Mouse (Mus musculus): ENCODE results near the gene Il2rb. TPM values are rescaled to one million over a fixed set of nuclear protein-coding genes. Genes with fewer than 3 reads are reported as not detected.

Il2rb gene
- polyA plus RNA-seq, 1 experiment from 2014 or later, result 0.92 TPM

DNA sequence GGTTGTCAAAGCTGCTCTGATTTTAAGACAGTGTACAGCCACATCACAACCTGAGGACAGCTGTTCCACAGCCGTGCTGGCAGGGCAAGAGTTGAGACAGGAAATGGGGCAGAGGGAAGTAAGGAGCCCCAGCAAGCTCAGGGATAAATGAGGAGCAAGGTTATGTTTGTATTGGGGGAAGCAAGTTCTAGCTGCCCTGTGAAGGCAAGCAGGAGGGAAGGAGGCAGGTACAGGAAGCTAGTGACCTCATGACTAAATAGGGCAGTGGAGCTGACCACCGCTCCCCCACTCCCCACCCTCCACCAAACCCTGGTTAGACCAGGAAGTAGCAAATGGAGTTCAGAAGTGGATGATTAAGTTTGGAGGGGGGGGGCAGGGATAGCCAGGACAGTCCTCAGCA is 14.1 kb downstream of the Il2rb start:
- Histone ChIP-seq H3K9me3 (replicated peaks; ENCODE audit: control insufficient read depth, low read length) (no peaks in the 10 kb centered on the region), H3K27ac (ENCODE audit: low read length) (no peak overlapping the region), H3K4me2 (ENCODE audit: low read depth, low read length) (no peak overlapping the region), H3K4me3 (replicated peaks; ENCODE audit: low read length) (no peak overlapping the region), H3K36me3 (ENCODE audit: control insufficient read depth, insufficient read depth, low read length) (no peaks in the 10 kb centered on the region), H3K27me3 (ENCODE audit: control insufficient read depth, insufficient read depth, low read length) (no peaks in the 10 kb centered on the region), H3K9ac (ENCODE audit: low read length) (no peak overlapping the region), H3K4me1 (ENCODE audit: control insufficient read depth, insufficient read depth, low read length) (no peaks in the 10 kb centered on the region)
- peak; percentile 53; the same call in 1 of the 2 replicates for ATAC-seq (ENCODE audit: insufficient read depth, low FRiP score)
- 41% methylated on average over 2 of the region's 2 CpGs for WGBS

DNA sequence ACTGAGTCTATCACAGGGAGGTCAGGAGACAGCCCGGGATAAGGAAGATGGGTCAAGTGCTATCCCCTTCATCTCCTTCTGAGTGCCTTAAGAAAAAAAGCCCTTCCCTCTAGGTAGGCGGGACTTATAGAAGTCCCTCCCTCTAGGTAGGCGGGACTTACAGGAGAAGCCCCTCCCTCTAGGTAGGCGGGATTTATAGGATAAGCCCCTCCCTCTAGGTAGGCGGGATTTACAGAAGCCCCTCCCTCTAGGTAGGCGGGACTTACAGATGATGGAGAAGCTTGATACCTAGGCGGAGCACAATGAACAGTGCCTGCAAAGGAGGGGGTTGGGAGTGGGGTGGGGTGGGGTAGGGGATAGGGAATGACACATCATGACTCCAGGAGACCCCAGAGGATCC is 15.0 kb downstream of the Il2rb start:
- H3K27ac ChIP-seq (ENCODE audit: low read length), result no peak overlapping the region
- no peaks in the 10 kb centered on the region for H3K27me3 ChIP-seq (ENCODE audit: control insufficient read depth, insufficient read depth, low read length)
- H3K4me3 ChIP-seq (replicated peaks; ENCODE audit: low read length), result no peak overlapping the region
- H3K4me1 ChIP-seq (ENCODE audit: control insufficient read depth, insufficient read depth, low read length), result no peaks in the 10 kb centered on the region
- no peaks in the 10 kb centered on the region for H3K9me3 ChIP-seq (replicated peaks; ENCODE audit: control insufficient read depth, low read length)
- H3K9ac ChIP-seq (ENCODE audit: low read length), result no peak overlapping the region
- WGBS, result 69% methylated on average over 7 of the region's 7 CpGs
- no peak overlapping the region for H3K4me2 ChIP-seq (ENCODE audit: low read depth, low read length)
- no peak for ATAC-seq (ENCODE audit: insufficient read depth, low FRiP score)
- H3K36me3 ChIP-seq (ENCODE audit: control insufficient read depth, insufficient read depth, low read length), result no peaks in the 10 kb centered on the region

DNA sequence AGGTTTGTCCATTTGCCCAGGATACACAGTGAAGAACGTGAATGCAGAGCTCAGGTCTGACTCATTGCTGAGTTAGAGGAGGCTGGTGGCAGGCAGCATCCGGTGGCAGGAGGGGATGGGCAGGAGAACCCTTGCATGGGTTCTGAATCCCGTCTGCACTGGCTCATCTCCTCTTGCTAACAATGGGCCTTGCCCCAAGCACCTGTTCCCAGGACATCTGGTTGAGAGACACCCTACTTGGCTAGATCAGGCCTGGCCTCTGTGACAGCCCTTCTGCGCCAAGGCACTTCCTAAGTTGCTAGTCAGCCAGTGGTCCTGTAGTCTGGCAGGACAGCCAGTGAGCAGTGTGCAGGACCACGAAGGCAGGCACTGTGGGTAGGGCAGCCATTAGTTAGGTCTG is 15.6 kb downstream of the Il2rb start:
- 78% methylated on average over 5 of the region's 5 CpGs for WGBS
- H3K4me1 ChIP-seq (ENCODE audit: control insufficient read depth, insufficient read depth, low read length), result no peaks in the 10 kb centered on the region
- H3K9me3 ChIP-seq (replicated peaks; ENCODE audit: control insufficient read depth, low read length), result no peaks in the 10 kb centered on the region
- H3K27ac ChIP-seq (ENCODE audit: low read length), result no peak overlapping the region
- no peak overlapping the region for H3K4me2 ChIP-seq (ENCODE audit: low read depth, low read length)
- H3K9ac ChIP-seq (ENCODE audit: low read length), result no peak overlapping the region
- no peaks in the 10 kb centered on the region for H3K27me3 ChIP-seq (ENCODE audit: control insufficient read depth, insufficient read depth, low read length)
- H3K36me3 ChIP-seq (ENCODE audit: control insufficient read depth, insufficient read depth, low read length), result no peaks in the 10 kb centered on the region
- H3K4me3 ChIP-seq (replicated peaks; ENCODE audit: low read length), result no peak overlapping the region
- no peak for ATAC-seq (ENCODE audit: insufficient read depth, low FRiP score)

DNA sequence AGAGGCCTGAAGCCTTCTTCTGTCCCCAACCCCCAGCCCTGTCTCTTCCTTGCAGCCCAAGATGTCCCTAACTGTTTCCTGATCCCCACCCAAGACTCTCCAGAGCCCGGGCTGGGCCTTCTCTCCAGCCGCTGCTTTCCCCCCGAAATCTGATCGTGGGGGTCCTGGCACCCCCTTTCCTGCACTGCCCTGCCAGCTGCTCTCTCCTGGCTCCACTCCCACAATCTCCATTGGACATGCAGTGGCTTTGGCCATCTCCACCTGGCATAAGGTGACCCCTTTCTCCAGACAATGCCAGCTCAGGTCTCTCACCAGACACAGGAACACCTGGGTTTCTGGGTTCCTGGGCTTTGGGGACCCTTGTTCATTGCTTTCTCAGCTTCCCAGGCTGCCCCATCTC is 17.0 kb downstream of the Il2rb start:
- ATAC-seq (ENCODE audit: insufficient read depth, low FRiP score), result no peak
- Histone ChIP-seq H3K36me3 (ENCODE audit: control insufficient read depth, insufficient read depth, low read length) (no peaks in the 10 kb centered on the region), H3K9ac (ENCODE audit: low read length) (no peak overlapping the region), H3K4me3 (replicated peaks; ENCODE audit: low read length) (no peak overlapping the region), H3K27me3 (ENCODE audit: control insufficient read depth, insufficient read depth, low read length) (no peaks in the 10 kb centered on the region), H3K4me2 (ENCODE audit: low read depth, low read length) (no peak overlapping the region), H3K27ac (ENCODE audit: low read length) (no peak overlapping the region), H3K4me1 (ENCODE audit: control insufficient read depth, insufficient read depth, low read length) (no peaks in the 10 kb centered on the region), H3K9me3 (replicated peaks; ENCODE audit: control insufficient read depth, low read length) (no peaks in the 10 kb centered on the region)
- 91% methylated on average over 4 of the region's 4 CpGs for WGBS

DNA sequence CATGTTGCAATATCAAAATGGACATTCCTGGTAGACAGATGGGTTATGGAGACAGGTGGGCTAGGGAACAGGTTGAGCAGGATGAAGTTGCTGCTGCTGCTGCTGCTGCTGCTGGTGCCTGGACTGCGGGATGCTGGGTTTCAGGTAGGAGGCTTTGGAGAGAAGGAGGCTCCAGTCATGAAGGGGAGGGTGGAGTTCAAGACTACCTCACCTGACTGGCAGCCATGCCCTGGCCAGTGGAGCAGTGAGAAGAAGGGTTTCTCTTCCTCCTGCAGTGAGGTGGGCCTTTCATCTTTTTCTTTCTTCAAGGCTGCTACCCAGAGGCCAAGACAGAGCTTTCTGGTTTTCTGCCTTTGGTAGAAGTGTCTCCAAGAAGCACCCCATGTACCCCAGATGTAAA is 18.2 kb downstream of the Il2rb start:
- 65% methylated on average over 1 of the region's 1 CpGs for WGBS
- no peak overlapping the region for H3K4me3 ChIP-seq (replicated peaks; ENCODE audit: low read length)

DNA sequence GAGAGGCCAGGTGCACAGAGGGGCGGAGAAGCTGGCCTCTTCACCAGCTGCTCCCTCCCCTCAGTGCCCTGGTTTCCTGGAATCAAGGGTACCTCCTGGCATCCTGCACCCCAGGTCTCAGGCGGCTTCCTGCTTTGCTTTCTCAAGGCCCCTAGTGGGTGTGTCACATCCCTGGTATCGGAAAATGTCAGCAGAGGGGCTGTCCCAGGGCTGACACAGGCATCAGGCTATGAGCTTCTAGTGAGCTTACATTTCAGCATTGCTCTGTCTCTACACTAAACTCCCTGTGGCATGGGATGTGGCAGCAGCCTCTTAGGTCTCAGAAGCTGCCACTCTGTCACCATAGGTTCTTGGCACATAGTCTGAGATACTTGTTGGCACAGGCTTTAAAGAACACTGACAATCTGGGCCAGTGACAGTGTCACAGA is 19.5 kb downstream of the Il2rb start:
- Histone ChIP-seq H3K4me2 (ENCODE audit: low read depth, low read length) (no peak overlapping the region), H3K27me3 (ENCODE audit: control insufficient read depth, insufficient read depth, low read length) (no peaks in the 10 kb centered on the region), H3K9ac (ENCODE audit: low read length) (no peak overlapping the region), H3K4me1 (ENCODE audit: control insufficient read depth, insufficient read depth, low read length) (0 out of 2 replicates have a peak, but pooled peaks cover 3% of the 10 kb centered on the region), H3K9me3 (replicated peaks; ENCODE audit: control insufficient read depth, low read length) (no peaks in the 10 kb centered on the region), H3K4me3 (replicated peaks; ENCODE audit: low read length) (no peak overlapping the region), H3K36me3 (ENCODE audit: control insufficient read depth, insufficient read depth, low read length) (no peaks in the 10 kb centered on the region), H3K27ac (ENCODE audit: low read length) (no peak overlapping the region)
- WGBS, result 50% methylated on average over 3 of the region's 3 CpGs
- ATAC-seq (ENCODE audit: insufficient read depth, low FRiP score), result no peak

More for the DNA sequence above, 18.2 kb downstream of the Il2rb start:
- Histone ChIP-seq H3K4me2 (ENCODE audit: low read depth, low read length) (no peak overlapping the region), H3K9me3 (replicated peaks; ENCODE audit: control insufficient read depth, low read length) (no peaks in the 10 kb centered on the region), H3K36me3 (ENCODE audit: control insufficient read depth, insufficient read depth, low read length) (no peaks in the 10 kb centered on the region), H3K27me3 (ENCODE audit: control insufficient read depth, insufficient read depth, low read length) (no peaks in the 10 kb centered on the region), H3K27ac (ENCODE audit: low read length) (no peak overlapping the region), H3K9ac (ENCODE audit: low read length) (no peak overlapping the region), H3K4me1 (ENCODE audit: control insufficient read depth, insufficient read depth, low read length) (0 out of 2 replicates have a peak, but pooled peaks cover 1% of the 10 kb centered on the region)
- no peak for ATAC-seq (ENCODE audit: insufficient read depth, low FRiP score)

DNA sequence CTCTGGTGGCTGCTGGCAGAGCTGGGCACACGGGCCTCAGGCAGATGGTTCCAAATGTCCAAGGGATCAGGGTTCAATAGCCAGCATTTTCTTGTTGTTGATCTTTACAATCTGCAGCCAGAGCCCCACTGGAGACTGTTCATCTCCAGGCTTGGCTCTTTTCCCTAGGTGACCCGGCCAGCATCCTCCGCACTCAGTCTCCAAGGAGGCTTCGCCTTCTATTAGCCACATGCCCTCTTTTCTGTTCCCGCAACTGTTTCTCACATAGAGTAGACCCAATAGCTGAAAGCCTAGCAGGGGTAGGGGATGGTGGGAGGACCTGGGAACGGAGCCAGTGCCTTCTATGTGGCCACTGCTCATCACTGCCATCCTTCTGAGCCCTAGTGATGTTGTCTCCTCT is 21.6 kb downstream of the Il2rb start:
- H3K9ac ChIP-seq (ENCODE audit: low read length), result no peak overlapping the region
- no peak overlapping the region for H3K4me3 ChIP-seq (replicated peaks; ENCODE audit: low read length)
- H3K27ac ChIP-seq (ENCODE audit: low read length), result no peak overlapping the region
- ATAC-seq (ENCODE audit: insufficient read depth, low FRiP score), result no peak
- WGBS, result 77% methylated on average over 6 of the region's 6 CpGs
- H3K4me2 ChIP-seq (ENCODE audit: low read depth, low read length), result no peak overlapping the region
- no peaks in the 10 kb centered on the region for H3K27me3 ChIP-seq (ENCODE audit: control insufficient read depth, insufficient read depth, low read length)
- no peaks in the 10 kb centered on the region for H3K36me3 ChIP-seq (ENCODE audit: control insufficient read depth, insufficient read depth, low read length)
- no peaks in the 10 kb centered on the region for H3K9me3 ChIP-seq (replicated peaks; ENCODE audit: control insufficient read depth, low read length)
- 0 out of 2 replicates have a peak, but pooled peaks cover 3% of the 10 kb centered on the region for H3K4me1 ChIP-seq (ENCODE audit: control insufficient read depth, insufficient read depth, low read length)

DNA sequence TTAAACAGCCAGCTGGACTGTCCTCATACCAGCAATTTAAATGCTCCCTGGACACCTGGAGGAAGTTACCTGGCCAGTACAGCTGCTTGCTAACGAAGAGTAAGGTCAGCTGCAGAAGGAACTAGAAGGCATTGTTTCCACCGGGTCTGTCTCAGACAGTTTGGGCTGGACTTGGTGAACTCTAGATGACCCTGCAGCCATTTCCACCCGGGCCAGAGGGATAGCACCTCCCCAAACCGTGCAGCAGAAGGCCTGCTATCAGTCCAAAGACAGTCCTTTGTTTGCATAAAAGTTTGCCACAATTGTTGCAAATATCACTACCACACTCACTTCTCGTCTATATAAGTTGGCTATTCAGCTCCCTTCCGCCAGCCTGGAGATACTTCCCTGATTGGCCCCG is 23.2 kb downstream of the Il2rb start:
- Histone ChIP-seq H3K27ac (ENCODE audit: low read length) (no peak overlapping the region), H3K4me3 (replicated peaks; ENCODE audit: low read length) (no peak overlapping the region)

DNA sequence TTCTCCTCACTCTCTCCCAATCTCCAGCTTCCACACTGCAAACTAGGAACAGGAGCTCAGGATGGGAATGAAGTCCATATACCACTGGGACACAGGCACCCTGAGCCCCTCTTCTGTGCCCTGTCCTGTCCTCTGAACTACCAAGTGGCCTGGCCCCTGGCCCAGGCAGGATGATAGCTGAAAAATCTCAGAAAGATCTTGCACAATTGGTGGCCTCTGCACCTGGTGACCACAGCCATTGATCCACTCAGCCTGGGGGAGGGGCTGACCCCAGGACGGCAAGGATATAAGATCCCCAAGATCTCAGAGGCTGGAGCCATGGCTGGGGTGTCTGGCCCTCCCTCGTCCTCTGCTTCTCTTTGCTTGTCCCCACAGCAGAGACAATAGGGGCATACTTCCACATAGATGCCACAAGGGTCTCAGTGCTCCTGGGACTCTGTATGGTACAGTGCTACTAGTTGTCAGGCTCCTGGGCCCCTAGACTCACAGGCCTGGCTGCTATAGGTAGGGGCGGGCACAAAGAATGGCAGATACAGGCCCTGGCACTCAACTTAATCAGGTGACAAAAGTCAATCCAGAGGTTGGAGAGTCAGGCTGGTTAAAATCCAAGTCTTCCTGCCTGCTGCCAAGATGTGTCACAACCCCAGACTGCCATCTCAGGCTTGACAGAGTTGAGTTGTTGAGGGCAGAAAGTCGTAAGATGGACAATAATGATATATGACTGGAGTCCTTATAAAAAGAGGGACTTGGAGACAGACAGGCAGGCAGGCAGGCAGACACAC is 24.4 kb downstream of the Il2rb start:
- Histone ChIP-seq H3K27me3 (ENCODE audit: control insufficient read depth, insufficient read depth, low read length) (no peaks in the 10 kb centered on the region), H3K4me3 (replicated peaks; ENCODE audit: low read length) (no peak overlapping the region), H3K36me3 (ENCODE audit: control insufficient read depth, insufficient read depth, low read length) (no peaks in the 10 kb centered on the region), H3K9ac (ENCODE audit: low read length) (no peak overlapping the region), H3K4me1 (ENCODE audit: control insufficient read depth, insufficient read depth, low read length) (0 out of 2 replicates have a peak, but pooled peaks cover 3% of the 10 kb centered on the region), H3K4me2 (ENCODE audit: low read depth, low read length) (no peak overlapping the region), H3K27ac (ENCODE audit: low read length) (no peak overlapping the region), H3K9me3 (replicated peaks; ENCODE audit: control insufficient read depth, low read length) (no peaks in the 10 kb centered on the region)
- no peak for ATAC-seq (ENCODE audit: insufficient read depth, low FRiP score)
- WGBS, result 61% methylated on average over 4 of the region's 4 CpGs

More for the DNA sequence above, 23.2 kb downstream of the Il2rb start:
- no peak for ATAC-seq (ENCODE audit: insufficient read depth, low FRiP score)
- no peak overlapping the region for H3K9ac ChIP-seq (ENCODE audit: low read length)
- WGBS, result 32% methylated on average over 7 of the region's 7 CpGs
- no peaks in the 10 kb centered on the region for H3K9me3 ChIP-seq (replicated peaks; ENCODE audit: control insufficient read depth, low read length)
- H3K4me1 ChIP-seq (ENCODE audit: control insufficient read depth, insufficient read depth, low read length), result 0 out of 2 replicates have a peak, but pooled peaks cover 3% of the 10 kb centered on the region
- H3K27me3 ChIP-seq (ENCODE audit: control insufficient read depth, insufficient read depth, low read length), result no peaks in the 10 kb centered on the region
- no peaks in the 10 kb centered on the region for H3K36me3 ChIP-seq (ENCODE audit: control insufficient read depth, insufficient read depth, low read length)
- H3K4me2 ChIP-seq (ENCODE audit: low read depth, low read length), result no peak overlapping the region

Data from stomach, embryonic 16.5 days (tissue).